Mouse (Mus musculus): ENCODE results near the gene Pex6. TPM values are rescaled to one million over a fixed set of nuclear protein-coding genes. Genes with fewer than 3 reads are reported as not detected.

The Pex6 gene
- polyA plus RNA-seq, 1 experiment from 2014 or later: 21.1 TPM

DNA sequence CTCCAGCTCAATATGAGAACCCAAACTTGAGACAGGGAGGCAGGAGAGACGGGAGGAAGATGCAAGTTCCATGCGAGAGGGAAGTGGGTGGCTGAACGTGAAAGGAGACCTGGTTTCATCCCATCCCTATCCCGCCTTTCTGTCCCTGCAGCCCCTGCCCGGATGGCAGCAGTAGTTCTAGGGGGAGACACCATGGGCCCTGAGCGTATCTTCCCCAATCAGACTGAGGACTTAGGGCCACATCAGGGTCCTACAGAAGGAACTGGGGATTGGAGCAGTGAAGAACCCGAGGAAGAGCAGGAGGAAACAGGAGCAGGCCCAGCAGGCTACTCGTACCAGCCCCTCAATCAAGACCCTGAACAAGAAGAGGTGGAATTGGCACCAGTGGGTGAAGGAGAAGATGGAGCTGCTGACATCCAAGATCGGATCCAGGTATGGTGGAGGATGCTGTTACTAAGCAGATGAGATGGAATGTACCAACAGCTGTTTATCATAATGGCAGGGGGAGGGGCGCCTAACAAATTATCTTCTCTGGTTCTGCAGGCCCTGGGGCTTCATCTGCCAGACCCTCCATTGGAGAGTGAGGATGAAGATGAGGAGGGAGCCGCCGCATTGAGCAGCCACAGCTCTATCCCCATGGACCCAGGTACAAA is 29.7 kb upstream of the Pex6 start:
- peak overlapping the region; percentile 73 for H3K9ac ChIP-seq
- H3K27ac ChIP-seq: peak overlapping the region; percentile 63
- H3K36me3 ChIP-seq: peaks cover 64% of the 10 kb centered on the region
- H3K4me3 ChIP-seq: peak overlapping the region; percentile 81
- no peaks in the 10 kb centered on the region for H3K9me3 ChIP-seq (replicated peaks)
- no peaks in the 10 kb centered on the region for H3K27me3 ChIP-seq (replicated peaks)
- WGBS (ENCODE audit: insufficient replicate concordance): 25% methylated on average over 12 of the region's 12 CpGs
- H3K4me1 ChIP-seq: peaks cover 36% of the 10 kb centered on the region
- ATAC-seq: no peak
- peak overlapping the region; percentile 85 for H3K4me2 ChIP-seq

DNA sequence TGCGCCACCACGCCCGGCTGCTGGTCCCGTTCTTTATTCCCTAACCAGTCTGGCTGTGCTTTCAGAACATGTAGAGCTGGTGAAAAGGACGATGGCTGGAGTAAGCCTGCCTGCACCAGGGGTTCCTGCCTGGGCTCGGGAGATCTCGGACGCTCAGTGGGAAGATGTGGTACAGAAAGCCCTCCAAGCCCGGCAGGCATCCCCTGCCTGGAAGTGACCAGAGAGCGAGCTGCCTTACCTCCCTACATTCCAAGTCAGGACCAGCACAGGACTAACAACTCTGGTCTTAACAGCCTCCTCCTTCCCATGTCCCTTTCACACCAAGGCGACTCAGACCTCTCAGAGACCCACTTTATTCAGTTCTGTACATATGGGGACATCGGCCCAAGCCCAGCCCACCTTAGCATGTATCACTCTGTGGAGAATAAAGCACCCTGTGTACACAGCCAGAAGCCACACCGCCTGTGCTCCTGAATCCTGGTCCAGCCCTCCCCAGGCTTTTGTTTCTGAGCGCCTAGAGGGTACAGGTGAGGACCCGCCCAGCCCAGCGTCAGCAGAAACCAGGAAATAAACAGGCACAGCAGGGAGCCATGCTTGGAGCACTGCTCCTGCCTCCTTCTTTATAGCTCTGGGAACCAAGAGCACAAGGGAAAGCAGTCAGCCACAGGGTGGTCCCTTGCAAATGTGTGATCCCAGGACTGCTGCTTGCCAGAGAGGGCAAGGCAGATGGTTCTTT is 28.4 kb upstream of the Pex6 start:
- Histone ChIP-seq H3K9ac (no peak overlapping the region), H3K36me3 (peaks cover 64% of the 10 kb centered on the region), H3K27ac (no peak overlapping the region), H3K27me3 (replicated peaks) (no peaks in the 10 kb centered on the region), H3K4me1 (peaks cover 36% of the 10 kb centered on the region), H3K4me3 (no peak overlapping the region), H3K9me3 (replicated peaks) (no peaks in the 10 kb centered on the region), H3K4me2 (no peak overlapping the region)
- no peak for ATAC-seq
- 87% methylated on average over 16 of the region's 16 CpGs for WGBS (ENCODE audit: insufficient replicate concordance)

DNA sequence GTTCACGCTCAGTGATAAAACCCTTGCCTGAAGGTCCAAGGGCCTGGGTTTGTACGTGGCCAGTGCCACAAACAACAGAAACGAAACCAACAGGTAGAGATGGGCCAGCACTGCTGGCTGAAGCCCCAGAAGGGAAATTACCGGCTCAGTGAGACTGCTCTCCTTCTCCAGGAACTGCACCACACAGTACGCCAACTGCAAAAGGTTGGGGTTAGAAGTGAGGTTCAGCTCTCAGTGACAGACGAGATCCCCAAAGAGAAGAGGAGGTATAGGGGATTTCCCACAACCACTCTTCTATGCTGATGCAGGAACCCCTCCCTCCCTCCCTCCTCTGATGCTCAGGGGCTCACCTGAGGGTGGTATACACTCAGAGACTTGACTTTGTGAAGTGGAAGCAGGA is 25.4 kb upstream of the Pex6 start:
- H3K9ac ChIP-seq: no peak overlapping the region
- H3K9me3 ChIP-seq (replicated peaks): no peaks in the 10 kb centered on the region
- H3K4me2 ChIP-seq: no peak overlapping the region
- H3K4me1 ChIP-seq: peaks cover 17% of the 10 kb centered on the region
- no peak overlapping the region for H3K27ac ChIP-seq
- H3K27me3 ChIP-seq (replicated peaks): no peaks in the 10 kb centered on the region
- ATAC-seq: no peak
- no peak overlapping the region for H3K4me3 ChIP-seq
- H3K36me3 ChIP-seq: peaks cover 69% of the 10 kb centered on the region
- WGBS (ENCODE audit: insufficient replicate concordance): 79% methylated on average over 6 of the region's 6 CpGs

DNA sequence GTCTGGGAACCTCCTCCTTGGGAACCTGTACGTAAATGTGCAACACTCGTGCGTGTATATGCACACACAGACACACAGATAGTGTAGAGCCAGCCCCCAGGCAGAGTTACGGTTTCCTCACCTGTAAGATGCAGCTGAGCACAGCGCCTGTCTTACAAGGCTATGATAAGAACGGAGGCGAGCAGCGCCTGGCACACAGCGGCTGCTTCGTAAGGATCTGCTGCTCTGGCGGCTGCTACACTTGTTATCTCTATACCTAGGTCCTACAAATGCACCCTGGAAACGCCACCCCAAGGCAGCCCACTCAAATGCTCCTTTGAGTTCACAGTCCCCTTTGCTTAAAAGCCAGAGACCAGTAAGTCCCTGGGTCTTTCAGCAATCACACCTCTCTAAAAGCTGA is 20.6 kb upstream of the Pex6 start:
- Histone ChIP-seq H3K4me2 (peak overlapping the region; percentile 39), H3K27me3 (replicated peaks) (no peaks in the 10 kb centered on the region), H3K4me1 (peaks cover 12% of the 10 kb centered on the region), H3K4me3 (no peak overlapping the region), H3K9me3 (replicated peaks) (no peaks in the 10 kb centered on the region), H3K36me3 (peaks cover 49% of the 10 kb centered on the region), H3K27ac (peak overlapping the region; percentile 39; the same call in 1 of the 2 replicates), H3K9ac (no peak overlapping the region)
- ATAC-seq: peak; percentile 83
- 34% methylated on average over 12 of the region's 12 CpGs for WGBS (ENCODE audit: insufficient replicate concordance)

DNA sequence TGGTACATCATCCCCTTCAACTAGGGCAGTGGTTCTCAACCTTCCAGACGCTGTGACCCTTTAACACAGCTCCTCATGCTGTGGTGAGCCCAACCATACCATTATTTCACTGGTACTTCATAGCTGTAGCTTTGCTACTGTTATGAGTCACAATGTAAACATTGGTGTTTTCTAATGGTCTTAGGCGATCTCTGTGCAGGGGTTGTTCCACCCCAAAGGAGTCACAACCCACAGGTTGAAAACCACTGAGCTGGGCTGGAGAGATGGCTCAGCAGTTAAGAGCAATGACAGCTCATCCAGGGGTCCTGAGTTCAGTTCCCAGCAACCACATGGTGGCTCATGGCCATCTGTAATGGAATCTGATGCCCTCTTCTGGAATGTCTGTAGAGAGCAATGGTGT is 19.9 kb upstream of the Pex6 start:
- H3K4me2 ChIP-seq: peak overlapping the region; percentile 39; the same call in 1 of the 2 replicates
- H3K36me3 ChIP-seq: peaks cover 42% of the 10 kb centered on the region
- H3K9me3 ChIP-seq (replicated peaks): no peaks in the 10 kb centered on the region
- no peaks in the 10 kb centered on the region for H3K27me3 ChIP-seq (replicated peaks)
- 76% methylated on average over 2 of the region's 2 CpGs for WGBS (ENCODE audit: insufficient replicate concordance)
- H3K4me1 ChIP-seq: peaks cover 12% of the 10 kb centered on the region
- no peak for ATAC-seq
- H3K4me3 ChIP-seq: no peak overlapping the region
- no peak overlapping the region for H3K9ac ChIP-seq
- H3K27ac ChIP-seq: peak overlapping the region; percentile 39; the same call in 1 of the 2 replicates

DNA sequence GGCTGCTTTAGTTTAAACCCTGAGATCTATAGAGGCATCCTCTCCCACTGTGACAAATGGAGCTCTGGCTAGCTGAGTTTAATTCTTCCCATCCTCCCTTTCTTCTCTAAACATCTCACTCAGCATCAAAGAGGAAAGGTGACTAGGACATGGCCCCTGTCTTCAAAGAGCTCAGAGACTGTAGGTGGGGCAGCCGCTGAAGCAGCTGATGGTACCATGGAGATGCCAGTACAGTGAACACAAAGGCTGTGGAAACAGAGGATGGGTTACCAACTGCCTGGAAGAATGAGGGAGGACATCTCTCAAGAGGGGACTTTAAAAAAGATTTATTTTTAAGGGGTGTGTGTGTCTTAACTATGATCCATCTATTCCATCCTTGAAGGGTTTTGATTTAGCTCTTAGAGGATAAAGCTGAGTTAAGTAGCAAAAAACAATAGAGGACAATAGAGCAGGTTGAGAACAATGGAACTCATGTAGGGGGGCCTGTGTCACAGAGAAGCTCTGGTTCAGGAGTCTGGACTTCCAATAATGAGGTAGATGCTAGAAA is 16.7 kb upstream of the Pex6 start:
- H3K36me3 ChIP-seq: peaks cover 34% of the 10 kb centered on the region
- WGBS (ENCODE audit: insufficient replicate concordance): 85% methylated on average over 1 of the region's 1 CpGs
- peaks cover 19% of the 10 kb centered on the region for H3K4me1 ChIP-seq
- H3K27me3 ChIP-seq (replicated peaks): no peaks in the 10 kb centered on the region
- no peak overlapping the region for H3K4me3 ChIP-seq
- no peaks in the 10 kb centered on the region for H3K9me3 ChIP-seq (replicated peaks)
- H3K4me2 ChIP-seq: no peak overlapping the region
- H3K27ac ChIP-seq: no peak overlapping the region
- ATAC-seq: no peak
- no peak overlapping the region for H3K9ac ChIP-seq

DNA sequence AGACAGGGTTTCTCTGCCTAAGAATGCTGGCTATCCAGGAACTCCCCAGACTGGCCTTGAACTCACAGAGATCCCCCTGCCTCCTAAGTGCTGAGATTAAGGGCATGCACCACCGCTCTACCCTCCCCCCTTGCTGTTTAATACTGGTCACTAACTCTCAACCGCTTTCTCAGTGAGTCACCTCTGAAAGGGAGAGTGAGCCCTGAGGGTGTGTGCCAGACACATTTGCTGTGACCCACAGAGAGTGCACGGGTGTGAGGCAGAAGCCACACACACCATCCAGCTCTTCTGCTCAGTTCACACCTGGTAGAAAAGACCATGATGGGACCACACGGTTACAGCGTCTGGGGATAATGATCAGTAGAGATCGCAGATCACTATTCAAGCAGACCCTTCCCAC is 12.7 kb upstream of the Pex6 start:
- Histone ChIP-seq H3K4me1 (peaks cover 42% of the 10 kb centered on the region), H3K9ac (no peak overlapping the region), H3K36me3 (peaks cover 34% of the 10 kb centered on the region), H3K4me3 (no peak overlapping the region), H3K27me3 (replicated peaks) (no peaks in the 10 kb centered on the region), H3K4me2 (no peak overlapping the region), H3K9me3 (replicated peaks) (no peaks in the 10 kb centered on the region), H3K27ac (no peak overlapping the region)
- WGBS (ENCODE audit: insufficient replicate concordance): 85% methylated on average over 6 of the region's 6 CpGs
- ATAC-seq: no peak

DNA sequence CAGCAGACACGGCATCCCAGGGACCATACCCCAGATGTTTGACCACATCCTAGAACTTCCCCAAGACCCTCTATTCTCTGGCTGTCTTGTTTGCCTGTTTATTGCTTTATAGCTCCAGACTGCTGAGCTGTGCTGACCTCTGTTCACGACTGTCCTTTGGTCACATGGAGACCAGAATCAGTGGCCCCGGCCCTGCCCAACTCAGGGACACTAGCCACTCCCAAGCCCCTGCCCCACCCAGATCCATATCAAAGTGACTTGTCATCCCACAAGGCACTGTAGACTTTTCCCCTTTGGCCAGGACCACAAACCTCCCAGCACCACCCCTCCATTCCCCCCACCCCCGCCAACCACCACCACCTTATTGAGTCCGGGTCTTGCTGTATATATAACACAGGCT is 12.0 kb upstream of the Pex6 start:
- Histone ChIP-seq H3K36me3 (peaks cover 33% of the 10 kb centered on the region), H3K9ac (no peak overlapping the region), H3K4me3 (no peak overlapping the region), H3K27me3 (replicated peaks) (no peaks in the 10 kb centered on the region), H3K27ac (no peak overlapping the region), H3K4me2 (no peak overlapping the region), H3K9me3 (replicated peaks) (no peaks in the 10 kb centered on the region), H3K4me1 (peaks cover 49% of the 10 kb centered on the region)
- 57% methylated on average over 5 of the region's 5 CpGs for WGBS (ENCODE audit: insufficient replicate concordance)
- no peak for ATAC-seq

DNA sequence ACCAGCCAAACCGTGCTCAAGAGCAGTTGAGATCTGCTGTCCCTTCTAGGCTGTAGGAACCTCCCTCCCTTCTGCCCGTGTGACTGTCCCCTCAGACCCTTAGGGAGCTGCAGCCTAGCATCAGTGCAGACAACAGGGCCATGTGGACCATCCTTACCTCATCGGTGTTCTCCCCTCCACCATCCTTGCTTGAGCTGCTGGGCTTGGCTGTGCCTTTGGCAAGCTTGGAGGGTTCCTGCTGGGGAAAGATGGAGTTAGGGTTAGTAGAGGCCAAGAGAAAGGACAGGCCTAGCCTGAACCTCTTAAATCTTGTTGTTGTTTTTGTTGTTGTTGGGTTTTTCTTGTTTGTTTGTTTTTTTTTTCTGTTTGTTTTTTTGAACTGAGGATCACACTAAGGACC is 11.4 kb upstream of the Pex6 start:
- H3K4me2 ChIP-seq: no peak overlapping the region
- H3K27ac ChIP-seq: no peak overlapping the region
- peaks cover 50% of the 10 kb centered on the region for H3K4me1 ChIP-seq
- H3K9ac ChIP-seq: no peak overlapping the region
- ATAC-seq: no peak
- no peak overlapping the region for H3K4me3 ChIP-seq
- H3K27me3 ChIP-seq (replicated peaks): no peaks in the 10 kb centered on the region
- peaks cover 33% of the 10 kb centered on the region for H3K36me3 ChIP-seq
- 77% methylated on average over 3 of the region's 3 CpGs for WGBS (ENCODE audit: insufficient replicate concordance)
- H3K9me3 ChIP-seq (replicated peaks): no peaks in the 10 kb centered on the region

DNA sequence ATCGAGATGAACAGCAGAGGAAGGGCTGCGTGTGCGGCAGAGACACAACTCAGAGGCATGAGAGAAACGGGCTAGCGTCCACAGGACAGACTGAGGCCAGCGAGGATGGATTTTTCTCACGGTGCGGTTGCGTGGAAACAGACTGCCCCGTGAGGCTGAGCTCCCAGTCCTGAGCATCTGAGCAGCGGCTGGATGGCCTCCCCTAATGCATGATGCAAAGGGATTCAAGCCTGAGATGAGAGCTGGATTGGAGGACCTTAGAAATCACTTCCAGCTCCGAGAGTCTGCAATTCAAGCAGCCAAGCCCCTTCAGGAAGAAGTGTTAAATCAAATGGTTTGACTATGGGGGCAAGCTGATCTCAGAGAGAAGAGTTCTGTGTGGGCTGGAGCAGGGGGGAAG is 9.8 kb upstream of the Pex6 start:
- Histone ChIP-seq H3K9me3 (replicated peaks) (no peaks in the 10 kb centered on the region), H3K4me3 (no peak overlapping the region), H3K27ac (0 out of 2 replicates have a peak overlapping the region, but pooled peaks have one; percentile 28), H3K36me3 (peaks cover 33% of the 10 kb centered on the region), H3K4me1 (peaks cover 63% of the 10 kb centered on the region), H3K4me2 (no peak overlapping the region), H3K27me3 (replicated peaks) (no peaks in the 10 kb centered on the region), H3K9ac (peak overlapping the region; percentile 9; the same call in 1 of the 2 replicates)
- 84% methylated on average over 12 of the region's 12 CpGs for WGBS (ENCODE audit: insufficient replicate concordance)
- ATAC-seq: no peak

DNA sequence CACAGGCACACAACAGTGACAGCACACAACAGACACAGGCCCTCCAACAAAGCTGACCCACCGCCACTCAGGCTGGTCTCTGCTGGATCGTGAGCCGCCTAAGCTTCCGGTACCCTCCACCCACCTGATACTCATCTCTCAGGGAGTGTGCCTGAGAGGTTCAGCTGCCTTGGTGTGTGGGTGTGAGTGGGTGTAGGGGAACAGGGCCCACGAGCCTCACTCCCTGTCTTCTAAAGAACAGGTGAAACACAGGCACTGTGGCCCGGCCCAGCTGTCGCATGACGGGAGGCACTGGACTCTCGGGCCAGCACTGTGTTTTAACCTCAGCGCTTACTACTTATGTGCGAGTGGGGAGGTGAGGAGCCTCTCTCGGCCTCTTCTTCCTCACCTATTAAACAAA is 9.2 kb upstream of the Pex6 start:
- ATAC-seq: no peak
- Histone ChIP-seq H3K9me3 (replicated peaks) (no peaks in the 10 kb centered on the region), H3K27me3 (replicated peaks) (no peaks in the 10 kb centered on the region), H3K9ac (peak overlapping the region; percentile 9), H3K4me2 (peak overlapping the region; percentile 10; the same call in 1 of the 2 replicates), H3K27ac (0 out of 2 replicates have a peak overlapping the region, but pooled peaks have one; percentile 28), H3K4me1 (peaks cover 63% of the 10 kb centered on the region), H3K4me3 (no peak overlapping the region), H3K36me3 (peaks cover 33% of the 10 kb centered on the region)
- 62% methylated on average over 12 of the region's 12 CpGs for WGBS (ENCODE audit: insufficient replicate concordance)

DNA sequence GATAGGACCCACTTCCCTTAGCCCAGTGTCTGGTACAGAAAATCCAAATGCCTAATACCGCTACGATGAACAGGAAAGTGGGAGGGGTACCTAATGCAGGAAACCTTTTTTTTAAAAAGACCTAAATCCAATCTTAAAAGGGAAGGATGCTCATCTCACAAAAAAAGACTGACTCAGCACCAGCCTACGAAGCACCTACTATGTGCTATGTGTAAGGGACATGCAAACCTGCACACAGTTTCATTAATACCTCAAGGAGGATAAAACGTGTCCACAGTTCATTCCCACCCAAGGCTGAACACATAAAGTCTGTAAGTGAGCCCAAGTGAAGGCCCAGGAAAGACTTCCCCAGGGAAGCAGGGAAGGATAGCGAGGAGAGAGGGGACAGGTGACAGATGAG is 8.8 kb upstream of the Pex6 start:
- H3K4me3 ChIP-seq: no peak overlapping the region
- 83% methylated on average over 5 of the region's 5 CpGs for WGBS (ENCODE audit: insufficient replicate concordance)
- H3K36me3 ChIP-seq: peaks cover 33% of the 10 kb centered on the region
- H3K27ac ChIP-seq: no peak overlapping the region
- peaks cover 63% of the 10 kb centered on the region for H3K4me1 ChIP-seq
- no peak for ATAC-seq
- no peaks in the 10 kb centered on the region for H3K27me3 ChIP-seq (replicated peaks)
- H3K9me3 ChIP-seq (replicated peaks): no peaks in the 10 kb centered on the region
- peak overlapping the region; percentile 95 for H3K4me2 ChIP-seq
- peak overlapping the region; percentile 93; the same call in 1 of the 2 replicates for H3K9ac ChIP-seq
